Mouse (Mus musculus): ENCODE results near the gene Ncoa7.

Ncoa7 gene

DNA sequence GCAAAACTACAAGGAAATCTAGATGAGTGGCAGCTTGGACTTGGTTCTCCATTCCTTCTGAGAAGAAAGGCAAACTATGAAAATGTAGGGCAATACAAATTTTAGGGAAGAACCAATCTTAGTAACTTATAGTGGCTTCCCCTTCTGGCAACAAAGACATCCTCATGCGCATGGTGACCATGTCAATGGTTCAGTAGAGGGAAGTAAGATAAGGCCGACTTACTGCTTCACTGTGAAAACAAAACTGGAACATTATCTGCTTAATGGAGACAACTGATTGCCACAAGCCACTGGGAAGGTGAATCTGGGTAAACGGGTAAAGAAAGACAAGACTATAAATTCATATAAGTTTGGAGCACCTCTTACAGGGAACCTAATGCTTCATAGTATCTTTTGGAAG, 128.3 kb downstream of the Ncoa7 start:
- TF ChIP-seq GATA4 (IDR thresholded peaks at IDR 0.05; ENCODE audit: insufficient replicate concordance, low read length), result no peak

DNA sequence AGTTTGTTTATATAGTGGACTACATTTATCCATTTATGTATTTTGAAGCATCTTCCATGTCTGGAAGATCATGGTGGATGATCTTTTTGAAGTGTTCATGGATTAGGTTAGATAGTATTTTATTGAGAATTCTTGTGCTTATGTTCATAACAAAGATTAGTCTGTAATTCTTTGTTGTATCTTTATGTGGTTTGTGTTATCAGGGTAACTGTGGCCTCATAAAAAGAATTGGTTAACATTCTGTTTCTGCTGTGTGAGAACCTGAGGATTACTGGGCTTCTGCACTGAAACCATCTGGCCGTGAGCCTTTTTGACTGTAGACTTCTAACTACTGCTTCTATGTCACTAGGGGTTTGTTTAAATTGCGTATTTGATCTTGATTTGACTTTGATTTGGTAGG, 136.5 kb downstream of the Ncoa7 start:
- TF ChIP-seq GATA4 (IDR thresholded peaks at IDR 0.05; ENCODE audit: insufficient replicate concordance, low read length), result no peak

DNA sequence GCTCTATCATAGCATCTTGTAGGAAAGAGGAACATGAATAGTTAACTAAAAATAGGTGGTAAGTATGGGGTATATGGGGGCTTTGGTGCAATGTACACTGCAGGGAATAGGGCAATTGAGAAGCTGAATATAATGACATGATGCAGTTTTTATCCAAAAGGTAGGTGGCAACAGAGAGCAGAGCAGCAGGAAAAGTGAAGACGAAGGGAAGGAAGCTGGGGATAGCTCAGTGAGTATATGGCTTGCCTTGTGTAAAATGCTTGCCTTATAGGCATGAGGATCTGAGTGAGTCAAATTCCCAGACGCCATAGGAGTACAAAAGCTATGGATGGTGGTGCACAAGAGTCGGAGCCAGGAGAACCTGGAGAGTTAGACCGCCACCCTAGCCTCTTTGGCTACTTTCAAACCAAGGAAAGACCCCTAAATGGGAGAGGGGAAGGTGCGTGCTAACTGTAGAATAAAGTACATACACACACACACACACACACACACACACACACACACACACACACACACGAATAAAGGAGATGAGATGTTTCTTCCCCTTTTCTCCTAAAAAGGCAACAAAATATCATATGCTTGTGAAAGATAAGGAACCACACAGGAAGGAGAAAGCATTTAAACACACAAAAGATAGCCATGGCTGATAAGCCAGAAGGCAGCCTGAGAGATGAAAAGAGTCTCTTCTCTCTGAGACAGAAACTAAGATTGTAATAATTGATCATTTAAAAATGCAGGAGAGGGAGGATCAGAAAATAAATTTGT, 142.4 kb downstream of the Ncoa7 start:
- TF ChIP-seq GATA4 (IDR thresholded peaks at IDR 0.05; ENCODE audit: insufficient replicate concordance, low read length), result no peak

DNA sequence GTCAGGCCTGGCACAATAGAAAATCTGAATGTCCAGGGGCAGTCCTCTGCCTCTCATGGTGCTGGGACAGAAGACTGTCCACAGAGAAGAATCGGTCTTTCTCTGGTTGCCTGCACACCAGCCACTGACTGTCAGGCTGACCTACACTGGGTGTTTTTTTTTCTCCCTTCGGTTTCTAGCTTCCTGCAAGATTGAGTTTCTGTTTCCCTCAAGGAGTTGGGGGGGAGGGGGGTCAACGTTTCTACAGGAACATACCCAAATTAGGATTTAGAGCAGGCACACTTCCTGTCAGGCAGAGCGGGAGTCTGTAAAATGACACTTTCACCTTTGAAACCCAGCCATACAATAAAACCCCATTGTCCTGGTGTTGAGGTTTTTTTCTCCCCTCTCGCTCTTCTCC, 147.5 kb downstream of the Ncoa7 start:
- TF ChIP-seq GATA4 (IDR thresholded peaks at IDR 0.05; ENCODE audit: insufficient replicate concordance, low read length), result no peak

DNA sequence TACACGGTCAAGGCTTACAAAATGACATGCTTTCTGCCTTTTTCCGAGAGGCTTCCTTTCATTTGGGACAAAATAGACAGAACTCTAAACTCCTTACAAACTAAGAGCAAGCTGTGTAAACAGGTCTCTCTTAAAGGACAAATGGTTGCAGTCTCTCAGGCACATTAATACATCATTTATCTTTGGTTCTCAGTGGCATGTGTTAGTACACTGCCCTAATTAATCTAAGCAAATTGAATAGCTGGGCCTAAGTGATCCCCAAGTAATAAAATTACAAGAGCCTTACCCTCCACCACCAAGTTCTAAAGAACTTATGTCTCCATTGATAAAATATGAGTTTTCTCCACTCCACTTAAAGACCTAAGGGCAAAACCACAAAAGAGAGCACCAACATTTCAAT, 155.4 kb downstream of the Ncoa7 start:
- no peak for TF ChIP-seq GATA4 (IDR thresholded peaks at IDR 0.05; ENCODE audit: insufficient replicate concordance, low read length)

DNA sequence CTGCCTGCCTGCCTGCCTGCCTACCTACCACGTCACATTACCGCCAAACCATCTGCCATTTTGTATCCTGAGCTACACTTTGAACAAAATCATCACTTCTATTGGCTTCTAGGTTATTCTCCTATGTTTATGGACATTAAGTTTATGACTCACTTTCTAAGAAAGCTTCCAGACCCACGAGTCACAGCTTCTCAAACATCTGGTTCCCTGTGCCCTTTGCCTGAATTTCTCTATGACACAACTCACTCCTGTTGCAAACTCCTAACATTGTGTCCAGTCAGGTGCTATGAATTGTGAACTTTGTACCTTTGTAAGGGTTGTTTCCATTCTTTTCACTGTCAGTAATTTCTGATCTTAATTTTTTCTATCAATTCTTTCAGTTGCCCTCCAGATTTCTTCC, 164.9 kb downstream of the Ncoa7 start:
- no peak for TF ChIP-seq GATA4 (IDR thresholded peaks at IDR 0.05; ENCODE audit: insufficient replicate concordance, low read length)

DNA sequence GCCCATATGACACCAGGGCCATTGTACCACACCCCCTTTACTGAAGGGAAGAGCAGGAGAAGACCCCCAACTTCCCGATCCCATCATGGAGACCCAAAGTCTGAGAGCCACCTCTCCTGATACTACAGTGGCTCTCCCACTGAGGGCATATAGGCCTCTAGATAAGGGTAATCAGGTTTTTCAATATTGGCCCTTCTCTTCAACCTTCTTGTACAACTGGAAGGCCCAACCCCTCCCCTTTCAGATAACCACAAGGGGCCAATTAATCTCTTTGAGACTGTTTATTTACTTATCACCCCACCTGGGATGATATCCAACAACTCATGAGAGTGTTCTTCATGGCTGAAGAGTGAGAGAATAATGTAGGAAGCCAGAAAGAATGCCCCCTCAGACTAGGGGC, 170.4 kb downstream of the Ncoa7 start:
- TF ChIP-seq GATA4 (IDR thresholded peaks at IDR 0.05; ENCODE audit: insufficient replicate concordance, low read length), result no peak

DNA sequence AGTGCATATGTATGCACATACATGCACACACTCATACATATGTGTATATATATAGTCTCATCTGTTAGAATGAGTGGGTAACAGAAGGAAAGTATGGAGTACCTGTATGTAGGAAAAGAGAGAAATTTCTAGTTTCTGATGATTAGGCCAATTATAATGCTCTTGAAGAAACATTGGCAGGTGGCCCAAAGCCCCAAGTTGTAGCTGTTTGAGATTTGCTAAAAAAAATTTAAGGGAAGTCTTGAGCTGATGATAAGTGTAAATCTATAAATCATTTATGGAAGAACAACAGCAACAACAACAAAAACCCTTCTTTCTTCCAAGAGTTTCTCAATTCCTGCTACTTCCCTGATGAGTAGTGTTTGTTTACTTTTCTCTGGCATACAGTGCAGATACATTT, 173.1 kb downstream of the Ncoa7 start:
- no peak for TF ChIP-seq GATA4 (IDR thresholded peaks at IDR 0.05; ENCODE audit: insufficient replicate concordance, low read length)

DNA sequence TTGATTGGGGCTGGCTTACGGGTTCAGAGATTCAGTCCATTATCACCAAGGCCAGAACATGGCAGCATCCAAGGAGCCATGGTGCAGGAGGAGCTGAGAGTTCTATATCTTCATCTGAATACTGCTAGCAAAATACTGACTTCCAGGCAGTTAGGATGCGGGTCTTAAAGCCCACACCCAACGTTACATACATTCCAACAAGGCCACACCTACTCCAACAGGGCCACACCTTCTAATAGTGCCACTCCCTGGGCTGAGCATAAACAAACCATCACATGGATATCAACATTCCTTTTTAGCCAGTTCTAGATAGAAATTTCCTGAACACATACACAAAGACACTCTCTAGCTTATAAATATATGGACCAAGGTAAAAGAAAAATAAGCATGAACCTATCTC, 173.6 kb downstream of the Ncoa7 start, which contains the start of gene Hint3:
Hint3 (minus strand) TSS at position 120 of the 400 bp plus-strand sequence.
- TF ChIP-seq GATA4 (IDR thresholded peaks at IDR 0.05; ENCODE audit: insufficient replicate concordance, low read length), result no peak

DNA sequence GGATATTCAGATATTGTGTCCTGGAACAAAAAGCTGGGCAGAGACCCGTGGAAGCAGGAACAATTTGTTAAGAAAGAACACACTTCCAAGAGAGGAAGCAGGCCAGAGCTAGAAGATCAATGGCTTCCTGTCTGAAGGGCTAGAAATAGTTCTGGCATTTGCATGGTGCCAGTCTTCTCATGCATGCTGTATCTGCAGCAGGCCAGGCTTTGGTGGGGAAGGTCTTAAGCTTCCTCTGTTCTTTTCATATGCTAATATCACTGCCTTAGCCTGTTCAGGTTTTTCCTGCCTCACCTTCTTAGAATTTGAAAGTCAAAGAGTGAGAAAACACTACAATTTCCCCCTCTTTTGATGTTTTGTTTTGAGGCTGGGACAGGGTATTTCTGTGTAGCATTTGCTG, 175.6 kb downstream of the Ncoa7 start:
- no peak for TF ChIP-seq GATA4 (IDR thresholded peaks at IDR 0.05; ENCODE audit: insufficient replicate concordance, low read length)

DNA sequence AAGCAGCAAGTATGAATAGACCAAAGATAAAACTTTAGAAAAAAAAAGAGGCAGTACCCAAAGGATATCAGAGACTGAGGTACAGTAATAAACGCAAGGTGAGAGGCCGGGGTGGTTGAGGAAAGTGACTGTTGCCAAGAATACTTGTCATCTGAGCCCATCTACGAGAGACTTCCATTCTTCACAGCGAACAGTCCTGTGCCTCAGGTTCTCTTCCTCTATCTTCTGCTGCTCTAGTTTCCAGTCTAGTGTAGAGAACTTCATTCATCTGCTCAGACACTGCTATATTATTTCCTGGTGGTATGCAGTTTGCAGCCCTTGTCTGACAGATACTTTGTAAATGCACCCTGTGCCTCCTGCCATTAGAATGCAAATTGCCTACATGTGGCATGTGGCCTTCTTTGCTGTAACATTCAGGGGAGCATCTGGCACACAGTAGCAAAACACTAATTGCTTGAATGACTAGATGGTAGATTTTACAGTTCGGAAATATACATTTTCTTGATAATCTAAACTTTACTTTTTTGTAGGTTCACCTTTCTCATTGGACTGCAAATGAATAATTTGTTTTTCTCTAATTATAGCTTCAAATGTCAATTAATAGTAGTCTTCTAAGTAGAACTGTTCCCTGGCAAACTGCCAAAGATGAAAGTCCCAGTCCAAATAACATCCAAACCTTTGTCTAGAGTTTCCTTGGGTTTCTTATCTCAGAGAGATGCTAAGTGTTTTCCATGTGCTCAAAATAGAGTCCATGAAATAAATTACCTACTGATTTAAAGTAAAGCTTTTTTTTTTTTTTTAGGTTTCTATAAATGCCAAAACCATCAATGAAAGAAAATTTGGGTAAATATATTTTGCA, 178.7 kb downstream of the Ncoa7 start:
- no peak for TF ChIP-seq GATA4 (IDR thresholded peaks at IDR 0.05; ENCODE audit: insufficient replicate concordance, low read length)

DNA sequence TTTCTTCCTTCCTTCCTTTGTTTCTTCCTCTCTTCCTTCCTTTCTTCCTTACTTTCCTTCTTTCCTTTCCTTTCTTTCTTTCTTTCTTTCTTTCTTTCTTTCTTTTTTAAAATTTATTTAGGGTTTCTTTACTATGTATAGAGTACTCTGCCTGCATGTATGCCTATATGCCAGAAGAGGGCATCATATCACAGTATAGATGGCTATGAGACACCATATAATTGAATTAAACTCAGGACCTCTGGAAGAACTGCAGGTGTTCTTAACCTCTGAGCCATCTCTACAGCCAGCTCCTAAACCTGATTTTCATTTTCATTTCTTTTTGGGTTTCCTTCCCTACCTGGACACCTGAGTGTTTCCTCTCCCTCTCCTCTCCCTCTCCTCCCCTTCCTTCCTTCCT, 180.2 kb downstream of the Ncoa7 start:
- TF ChIP-seq GATA4 (IDR thresholded peaks at IDR 0.05; ENCODE audit: insufficient replicate concordance, low read length), result no peak

DNA sequence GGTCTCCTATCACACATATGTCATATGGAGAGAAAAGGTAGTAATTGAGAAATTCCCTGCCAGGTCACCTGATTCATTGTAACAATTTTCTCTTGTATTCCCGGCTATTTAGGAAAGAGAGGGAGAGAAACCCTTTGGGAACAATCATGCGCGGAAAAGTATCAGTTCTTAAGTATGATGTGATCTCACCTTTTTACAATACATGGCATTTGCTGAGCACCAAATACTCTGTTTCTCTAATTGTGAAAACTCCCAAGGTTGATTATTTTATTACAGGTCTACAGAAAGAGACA, 184.3 kb downstream of the Ncoa7 start:
- TF ChIP-seq GATA4 (IDR thresholded peaks at IDR 0.05; ENCODE audit: insufficient replicate concordance, low read length), result no peak

DNA sequence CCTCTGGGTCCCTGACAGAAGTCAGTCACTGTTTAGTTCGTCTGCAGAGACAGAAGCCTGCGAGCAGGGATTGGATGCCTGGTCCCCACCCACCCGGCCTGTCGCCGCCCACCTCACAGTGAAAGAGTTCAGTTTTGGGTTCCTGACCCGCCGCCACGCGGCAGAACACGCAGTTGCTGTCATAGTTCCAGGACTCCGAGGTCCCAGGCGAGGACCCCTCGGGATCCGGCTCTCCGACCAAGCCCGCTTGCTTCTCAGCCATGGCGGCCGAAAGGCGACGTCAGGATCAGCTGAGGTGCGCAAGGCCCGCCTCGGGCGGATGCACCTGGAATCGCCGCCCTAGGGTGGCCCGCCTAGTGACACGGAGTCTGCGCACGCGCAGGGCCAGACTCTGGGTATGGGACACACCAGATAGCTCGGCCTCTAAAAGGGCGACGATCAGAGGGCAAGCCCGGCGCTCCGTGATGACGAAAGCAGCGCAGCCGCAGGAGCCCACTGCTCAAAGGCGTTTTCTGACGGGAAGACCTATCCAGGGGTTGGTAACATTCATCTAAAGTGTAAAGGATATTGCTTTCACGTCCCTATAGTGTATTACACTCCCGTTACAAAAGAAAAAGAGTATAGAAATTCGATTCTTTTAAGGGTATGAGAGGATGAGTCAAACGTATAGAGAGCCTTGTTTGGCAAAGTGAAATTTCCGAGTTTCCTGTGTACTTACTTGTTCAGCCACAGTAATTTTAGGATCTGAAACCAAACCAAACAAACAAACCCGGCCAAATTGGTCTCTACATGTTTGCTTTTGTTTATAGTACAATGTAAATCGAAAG, 184.8 kb downstream of the Ncoa7 start:
- TF ChIP-seq GATA4 (IDR thresholded peaks at IDR 0.05; ENCODE audit: insufficient replicate concordance, low read length), result peak; percentile 92; the same call in 1 of the 2 replicates

DNA sequence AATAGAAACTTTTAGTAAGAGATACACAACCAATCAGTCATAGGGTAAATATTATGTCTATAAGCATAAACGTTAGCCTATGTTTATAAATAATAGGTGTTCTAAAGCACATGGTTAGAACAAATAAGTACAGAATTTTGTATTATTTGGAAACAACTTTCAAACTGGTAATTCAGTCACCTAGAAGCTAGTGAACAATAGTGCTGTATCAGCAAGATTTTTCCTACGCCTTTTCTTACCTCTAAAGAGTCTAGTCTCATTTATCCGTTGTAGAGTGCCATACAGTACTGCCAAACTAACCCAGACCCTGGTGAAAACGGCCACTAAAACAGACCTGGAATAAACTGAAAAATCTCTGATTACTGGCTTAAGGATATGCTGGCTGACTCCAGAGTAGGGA, 190.1 kb downstream of the Ncoa7 start:
- no peak for TF ChIP-seq GATA4 (IDR thresholded peaks at IDR 0.05; ENCODE audit: insufficient replicate concordance, low read length)

DNA sequence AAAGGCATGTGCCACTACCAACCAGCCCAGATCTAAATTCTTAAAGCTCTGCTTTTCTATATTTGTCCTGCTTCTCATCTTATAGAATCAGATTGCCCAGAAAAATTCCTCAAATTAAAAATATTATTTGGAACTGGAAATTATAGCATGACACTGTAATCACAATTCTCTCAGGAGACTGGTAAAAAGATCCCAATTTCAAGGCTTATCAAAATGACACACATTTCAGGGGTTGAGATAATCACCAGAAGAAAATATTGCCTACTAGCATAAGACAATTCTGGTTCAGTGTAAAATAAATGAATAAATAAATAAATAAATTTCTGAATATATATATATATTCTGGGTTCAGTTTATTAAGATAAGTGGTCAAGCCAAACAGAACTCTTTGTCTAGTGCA, 193.5 kb downstream of the Ncoa7 start:
- no peak for TF ChIP-seq GATA4 (IDR thresholded peaks at IDR 0.05; ENCODE audit: insufficient replicate concordance, low read length)

Measured in liver, adult (tissue).